Mouse (Mus musculus) MEL (cell line): ENCODE data around the gene Osbpl10.
A peak's percentile ranks its signal among the peaks of the same experiment; 100 is the strongest.

Experiments
- CTCF ChIP-seq, 3 experiments: IDR thresholded peaks in 2 of 3; conservative IDR thresholded peaks in 1 of 3; 2 replicates each; pipeline ENCODE4 v1.5.1; 2011 to 2012; ENCODE audit warnings: low read length in 3 of 3, low read depth in 2 of 3, mild to moderate bottlenecking in 2 of 3, improper control_type of control experiment in 1 of 3, inconsistent platforms in 1 of 3, mixed read lengths in 1 of 3, moderate library complexity in 1 of 3; ENCODE audit not compliant: control insufficient read depth in 1 of 3, insufficient read depth in 1 of 3, poor library complexity in 1 of 3, severe bottlenecking in 1 of 3
- ELF1 ChIP-seq: IDR thresholded peaks from 2 replicates; pipeline ENCODE4 v1.6.1; 2014; ENCODE audit warnings: low read depth, mild to moderate bottlenecking, inconsistent platforms, low read length, improper control_type of control experiment, moderate library complexity
- EP300 ChIP-seq, 2 experiments: IDR thresholded peaks; 2 replicates each; pipeline ENCODE4 v1.6.1; 2011; ENCODE audit warnings: improper control_type of control experiment in 2 of 2, low read length in 2 of 2, low read depth in 1 of 2, mild to moderate bottlenecking in 1 of 2
- KAT2A ChIP-seq: conservative IDR thresholded peaks from 2 replicates; pipeline ENCODE4 v1.6.1; 2012; ENCODE audit warnings: low read depth, low read length, improper control_type of control experiment, inconsistent platforms
- MAX ChIP-seq: IDR thresholded peaks from 2 replicates; pipeline ENCODE4 v1.6.1; 2011; ENCODE audit warnings: low read length, improper control_type of control experiment
- MYC ChIP-seq: IDR thresholded peaks from 2 replicates; pipeline ENCODE4 v1.6.1; 2011; ENCODE audit warnings: low read depth, mild to moderate bottlenecking, low read length, improper control_type of control experiment, moderate library complexity
- NRF1 ChIP-seq: IDR thresholded peaks from 2 replicates; pipeline ENCODE4 v1.6.1; 2014; ENCODE audit warnings: low read depth, mild to moderate bottlenecking, inconsistent platforms, low read length, improper control_type of control experiment, moderate library complexity; ENCODE audit not compliant: poor library complexity, insufficient read depth, severe bottlenecking
- POLR2A ChIP-seq, 2 experiments: IDR thresholded peaks; 2 replicates each; pipeline ENCODE4 v1.6.1; 2011 to 2012; ENCODE audit warnings: low read length in 2 of 2, mild to moderate bottlenecking in 2 of 2, control low read depth in 1 of 2, improper control_type of control experiment in 1 of 2, low read depth in 1 of 2, moderate library complexity in 1 of 2; ENCODE audit not compliant: control insufficient read depth in 1 of 2, insufficient read depth in 1 of 2, poor library complexity in 1 of 2
- POLR2AphosphoS2 ChIP-seq: IDR thresholded peaks from 2 replicates; pipeline ENCODE4 v1.6.1; 2011; ENCODE audit warnings: low read length, improper control_type of control experiment
- UBTF ChIP-seq: IDR thresholded peaks from 2 replicates; pipeline ENCODE4 v1.6.1; 2012; ENCODE audit warnings: low read depth, mild to moderate bottlenecking, inconsistent platforms, low read length, improper control_type of control experiment, moderate library complexity, borderline replicate concordance; ENCODE audit not compliant: insufficient read depth
- ZC3H11A ChIP-seq: IDR thresholded peaks from 2 replicates; pipeline ENCODE4 v1.6.1; 2012; ENCODE audit warnings: low read depth, mild to moderate bottlenecking, inconsistent platforms, low read length, improper control_type of control experiment
- ZNF384 ChIP-seq: IDR thresholded peaks from 2 replicates; pipeline ENCODE4 v1.6.1; 2012; ENCODE audit warnings: low read depth, mild to moderate bottlenecking, inconsistent platforms, low read length, improper control_type of control experiment

- TF ChIP-seq ZC3H11A, result peak; percentile 21; the same call in 1 of the 2 replicates
- TF ChIP-seq POLR2A (IDR thresholded peaks at IDR 0.05; ENCODE audit: control insufficient read depth in 1 of 2, insufficient read depth in 1 of 2, low read depth in 1 of 2, low read length in 2 of 2, poor library complexity in 1 of 2), result no peak
- TF ChIP-seq ELF1, result no peak
- TF ChIP-seq NRF1, result no peak
- TF ChIP-seq ZNF384, result no peak
- TF ChIP-seq CTCF (IDR thresholded peaks at IDR 0.05 in 2 of 3, conservative IDR thresholded peaks at IDR 0.05 in 1 of 3; ENCODE audit: control insufficient read depth in 1 of 3, insufficient read depth in 1 of 3, low read depth in 2 of 3, low read length in 3 of 3, poor library complexity in 1 of 3, severe bottlenecking in 1 of 3), result peak; percentile 28 to 58 (median 56); a peak in 5 of 6 replicates
- TF ChIP-seq MAX, result no peak
- no peak for TF ChIP-seq UBTF
- no peak for TF ChIP-seq EP300 (IDR thresholded peaks at IDR 0.05; ENCODE audit: low read depth in 1 of 2, low read length in 2 of 2)
- no peak for TF ChIP-seq KAT2A
- TF ChIP-seq MYC, result no peak
- TF ChIP-seq POLR2AphosphoS2, result no peak
Observed at GRCm38 (mm10) chr9:114956945-114957344, 21.4 kb upstream of the Osbpl10 start.
